Mouse (Mus musculus) small intestine, adult 2 months (tissue): ENCODE measurements around the gene Tmie.

Source experiments
- CTCF ChIP-seq: fragments of 200-500 bp; IDR thresholded peaks from 2 replicates; pipeline ENCODE4 v1.5.1; 2012; ENCODE audit warnings: low read depth, mild to moderate bottlenecking, control low read depth, inconsistent platforms, low read length, moderate library complexity, mixed read lengths; ENCODE audit not compliant: insufficient replicate concordance, insufficient read length; ENCODE audit errors: extremely low read depth
- POLR2A ChIP-seq: fragments of 200-500 bp; IDR thresholded peaks from 2 replicates; pipeline ENCODE4 v1.6.1; 2012; ENCODE audit warnings: low read depth, mild to moderate bottlenecking, control low read depth, inconsistent platforms, low read length, moderate library complexity

GRCm38 (mm10) chr9:110915466-110915865 lies 35.6 kb upstream of the Tmie start:
- TF ChIP-seq CTCF: no peak
- no peak for TF ChIP-seq POLR2A
